Mouse (Mus musculus): ENCODE results near the gene Nedd4. TPM values are rescaled to one million over a fixed set of nuclear protein-coding genes. Genes with fewer than 3 reads are reported as not detected.

Gene Nedd4
- polyA plus RNA-seq, 1 experiment from 2014 or later: 478 TPM

GRCm38 (mm10) chr9:72779733-72780132 lies 117.6 kb downstream of the Nedd4 start:
- DNase-seq (ENCODE audit: low spot score): no peak
- 17% methylated on average over 4 of the region's 4 CpGs for WGBS
- H3K4me1 ChIP-seq (replicated peaks; ENCODE audit: control insufficient read depth, insufficient read depth, low read length): 0 out of 2 replicates have a peak, but pooled peaks cover 5% of the 10 kb centered on the region
- ATAC-seq (ENCODE audit: low FRiP score): no peak
- no peak overlapping the region for H3K9ac ChIP-seq
- no peaks in the 10 kb centered on the region for H3K9me3 ChIP-seq (ENCODE audit: control insufficient read depth, low read length)
- H3K27me3 ChIP-seq (ENCODE audit: control insufficient read depth, insufficient read depth, low read length): no peaks in the 10 kb centered on the region
- H3K4me2 ChIP-seq (replicated peaks): no peak overlapping the region
- no peak overlapping the region for H3K27ac ChIP-seq
- H3K36me3 ChIP-seq (replicated peaks; ENCODE audit: control insufficient read depth, insufficient read depth): no peaks in the 10 kb centered on the region
- H3K4me3 ChIP-seq (replicated peaks; ENCODE audit: low read length): no peak overlapping the region

GRCm38 (mm10) chr9:72780694-72781093 lies 118.5 kb downstream of the Nedd4 start:
- no peak for ATAC-seq (ENCODE audit: low FRiP score)
- 33% methylated on average over 5 of the region's 5 CpGs for WGBS
- no peak overlapping the region for H3K9ac ChIP-seq

GRCm38 (mm10) chr9:72781466-72781865 lies 119.3 kb downstream of the Nedd4 start:
- DNase-seq (ENCODE audit: low spot score) (no peak), ATAC-seq (ENCODE audit: low FRiP score) (no peak)
- H3K4me1 ChIP-seq (replicated peaks; ENCODE audit: control insufficient read depth, insufficient read depth, low read length): 0 out of 2 replicates have a peak, but pooled peaks cover 5% of the 10 kb centered on the region
- H3K27me3 ChIP-seq (ENCODE audit: control insufficient read depth, insufficient read depth, low read length): no peaks in the 10 kb centered on the region
- H3K4me2 ChIP-seq (replicated peaks): no peak overlapping the region
- no peaks in the 10 kb centered on the region for H3K9me3 ChIP-seq (ENCODE audit: control insufficient read depth, low read length)
- H3K9ac ChIP-seq: no peak overlapping the region
- no peak overlapping the region for H3K27ac ChIP-seq
- no peaks in the 10 kb centered on the region for H3K36me3 ChIP-seq (replicated peaks; ENCODE audit: control insufficient read depth, insufficient read depth)
- H3K4me3 ChIP-seq (replicated peaks; ENCODE audit: low read length): no peak overlapping the region
- WGBS: 46% methylated on average over 4 of the region's 4 CpGs

More at GRCm38 (mm10) chr9:72780694-72781093, 118.5 kb downstream of the Nedd4 start:
- no peak overlapping the region for H3K4me3 ChIP-seq (replicated peaks; ENCODE audit: low read length)
- H3K9me3 ChIP-seq (ENCODE audit: control insufficient read depth, low read length): no peaks in the 10 kb centered on the region
- 0 out of 2 replicates have a peak overlapping the region, but pooled peaks have one; percentile 1 for H3K4me2 ChIP-seq (replicated peaks)
- DNase-seq (ENCODE audit: low spot score): no peak
- H3K27ac ChIP-seq: no peak overlapping the region
- H3K4me1 ChIP-seq (replicated peaks; ENCODE audit: control insufficient read depth, insufficient read depth, low read length): 0 out of 2 replicates have a peak, but pooled peaks cover 5% of the 10 kb centered on the region
- no peaks in the 10 kb centered on the region for H3K36me3 ChIP-seq (replicated peaks; ENCODE audit: control insufficient read depth, insufficient read depth)
- no peaks in the 10 kb centered on the region for H3K27me3 ChIP-seq (ENCODE audit: control insufficient read depth, insufficient read depth, low read length)

- Histone ChIP-seq H3K9ac (no peak overlapping the region), H3K4me1 (replicated peaks; ENCODE audit: control insufficient read depth, insufficient read depth, low read length) (0 out of 2 replicates have a peak, but pooled peaks cover 5% of the 10 kb centered on the region), H3K4me2 (replicated peaks) (no peak overlapping the region), H3K36me3 (replicated peaks; ENCODE audit: control insufficient read depth, insufficient read depth) (no peaks in the 10 kb centered on the region), H3K9me3 (ENCODE audit: control insufficient read depth, low read length) (no peaks in the 10 kb centered on the region), H3K4me3 (replicated peaks; ENCODE audit: low read length) (no peak overlapping the region), H3K27me3 (ENCODE audit: control insufficient read depth, insufficient read depth, low read length) (no peaks in the 10 kb centered on the region), H3K27ac (no peak overlapping the region)
- ATAC-seq (ENCODE audit: low FRiP score) (no peak), DNase-seq (ENCODE audit: low spot score) (no peak)
- WGBS: 59% methylated on average over 8 of the region's 8 CpGs
Measured at GRCm38 (mm10) chr9:72782121-72782520, 120.0 kb downstream of the Nedd4 start.

- Histone ChIP-seq H3K4me2 (replicated peaks) (no peak overlapping the region), H3K27me3 (ENCODE audit: control insufficient read depth, insufficient read depth, low read length) (no peaks in the 10 kb centered on the region), H3K36me3 (replicated peaks; ENCODE audit: control insufficient read depth, insufficient read depth) (no peaks in the 10 kb centered on the region), H3K4me1 (replicated peaks; ENCODE audit: control insufficient read depth, insufficient read depth, low read length) (no peaks in the 10 kb centered on the region; the same call in 1 of the 2 replicates), H3K27ac (no peak overlapping the region), H3K9me3 (ENCODE audit: control insufficient read depth, low read length) (no peaks in the 10 kb centered on the region), H3K9ac (no peak overlapping the region), H3K4me3 (replicated peaks; ENCODE audit: low read length) (no peak overlapping the region)
- ATAC-seq (ENCODE audit: low FRiP score) (no peak), DNase-seq (ENCODE audit: low spot score) (no peak)
- WGBS: 91% methylated on average over 1 of the region's 1 CpGs
Measured at GRCm38 (mm10) chr9:72787732-72788131, 125.6 kb downstream of the Nedd4 start.

- DNase-seq (ENCODE audit: low spot score) (no peak), ATAC-seq (ENCODE audit: low FRiP score) (no peak)
- no peak overlapping the region for H3K4me2 ChIP-seq (replicated peaks)
- no peaks in the 10 kb centered on the region for H3K36me3 ChIP-seq (replicated peaks; ENCODE audit: control insufficient read depth, insufficient read depth)
- H3K27me3 ChIP-seq (ENCODE audit: control insufficient read depth, insufficient read depth, low read length): no peaks in the 10 kb centered on the region
- H3K9ac ChIP-seq: no peak overlapping the region
- no peak overlapping the region for H3K4me3 ChIP-seq (replicated peaks; ENCODE audit: low read length)
- H3K4me1 ChIP-seq (replicated peaks; ENCODE audit: control insufficient read depth, insufficient read depth, low read length): no peaks in the 10 kb centered on the region; the same call in 1 of the 2 replicates
- 50% methylated on average over 14 of the region's 14 CpGs for WGBS
- H3K27ac ChIP-seq: no peak overlapping the region
- H3K9me3 ChIP-seq (ENCODE audit: control insufficient read depth, low read length): 0 out of 2 replicates have a peak, but pooled peaks cover 4% of the 10 kb centered on the region
Measured at GRCm38 (mm10) chr9:72790530-72791212, 128.5 kb downstream of the Nedd4 start.

- Histone ChIP-seq H3K9ac (no peak overlapping the region), H3K36me3 (replicated peaks; ENCODE audit: control insufficient read depth, insufficient read depth) (no peaks in the 10 kb centered on the region), H3K4me1 (replicated peaks; ENCODE audit: control insufficient read depth, insufficient read depth, low read length) (no peaks in the 10 kb centered on the region; the same call in 1 of the 2 replicates), H3K4me2 (replicated peaks) (peak overlapping the region; percentile 35), H3K27me3 (ENCODE audit: control insufficient read depth, insufficient read depth, low read length) (no peaks in the 10 kb centered on the region), H3K4me3 (replicated peaks; ENCODE audit: low read length) (no peak overlapping the region), H3K27ac (no peak overlapping the region), H3K9me3 (ENCODE audit: control insufficient read depth, low read length) (0 out of 2 replicates have a peak, but pooled peaks cover 4% of the 10 kb centered on the region)
- 38% methylated on average over 10 of the region's 10 CpGs for WGBS
- ATAC-seq (ENCODE audit: low FRiP score): no peak
- DNase-seq (ENCODE audit: low spot score): no peak
Measured at GRCm38 (mm10) chr9:72791213-72791582, 129.1 kb downstream of the Nedd4 start.

- ATAC-seq (ENCODE audit: low FRiP score): no peak
- H3K9ac ChIP-seq: 0 out of 2 replicates have a peak overlapping the region, but pooled peaks have one; percentile 21
- no peaks in the 10 kb centered on the region; the same call in 1 of the 2 replicates for H3K4me1 ChIP-seq (replicated peaks; ENCODE audit: control insufficient read depth, insufficient read depth, low read length)
- H3K4me3 ChIP-seq (replicated peaks; ENCODE audit: low read length): no peak overlapping the region
- 5% methylated on average over 6 of the region's 6 CpGs for WGBS
- no peaks in the 10 kb centered on the region for H3K27me3 ChIP-seq (ENCODE audit: control insufficient read depth, insufficient read depth, low read length)
- H3K4me2 ChIP-seq (replicated peaks): peak overlapping the region; percentile 35
- DNase-seq (ENCODE audit: low spot score): no peak
- 0 out of 2 replicates have a peak, but pooled peaks cover 4% of the 10 kb centered on the region for H3K9me3 ChIP-seq (ENCODE audit: control insufficient read depth, low read length)
- H3K36me3 ChIP-seq (replicated peaks; ENCODE audit: control insufficient read depth, insufficient read depth): no peaks in the 10 kb centered on the region
- H3K27ac ChIP-seq: no peak overlapping the region
Measured at GRCm38 (mm10) chr9:72791681-72792080, 129.5 kb downstream of the Nedd4 start.

- no peak overlapping the region for H3K9ac ChIP-seq
- ATAC-seq (ENCODE audit: low FRiP score) (no peak), DNase-seq (ENCODE audit: low spot score) (no peak)
- no peaks in the 10 kb centered on the region for H3K36me3 ChIP-seq (replicated peaks; ENCODE audit: control insufficient read depth, insufficient read depth)
- no peaks in the 10 kb centered on the region for H3K4me1 ChIP-seq (replicated peaks; ENCODE audit: control insufficient read depth, insufficient read depth, low read length)
- H3K27me3 ChIP-seq (ENCODE audit: control insufficient read depth, insufficient read depth, low read length): no peaks in the 10 kb centered on the region
- 81% methylated on average over 3 of the region's 3 CpGs for WGBS
- H3K4me3 ChIP-seq (replicated peaks; ENCODE audit: low read length): no peak overlapping the region
- 0 out of 2 replicates have a peak, but pooled peaks cover 4% of the 10 kb centered on the region for H3K9me3 ChIP-seq (ENCODE audit: control insufficient read depth, low read length)
- H3K4me2 ChIP-seq (replicated peaks): no peak overlapping the region
- no peak overlapping the region for H3K27ac ChIP-seq
Measured at GRCm38 (mm10) chr9:72795243-72795642, 133.1 kb downstream of the Nedd4 start.
